Mouse (Mus musculus) heart, adult 9 months (tissue): Measurements from ENCODE around the gene Ktn1.
A peak's percentile ranks its signal among the peaks of the same experiment; 100 is the strongest.

ENCODE experiments used
- DNase-seq, 2 experiments: peaks; one replicate each; pipeline ENCODE4 v3.0.0; 2022; ENCODE audit warnings: low spot score in 2 of 2

Ktn1 gene

DNA sequence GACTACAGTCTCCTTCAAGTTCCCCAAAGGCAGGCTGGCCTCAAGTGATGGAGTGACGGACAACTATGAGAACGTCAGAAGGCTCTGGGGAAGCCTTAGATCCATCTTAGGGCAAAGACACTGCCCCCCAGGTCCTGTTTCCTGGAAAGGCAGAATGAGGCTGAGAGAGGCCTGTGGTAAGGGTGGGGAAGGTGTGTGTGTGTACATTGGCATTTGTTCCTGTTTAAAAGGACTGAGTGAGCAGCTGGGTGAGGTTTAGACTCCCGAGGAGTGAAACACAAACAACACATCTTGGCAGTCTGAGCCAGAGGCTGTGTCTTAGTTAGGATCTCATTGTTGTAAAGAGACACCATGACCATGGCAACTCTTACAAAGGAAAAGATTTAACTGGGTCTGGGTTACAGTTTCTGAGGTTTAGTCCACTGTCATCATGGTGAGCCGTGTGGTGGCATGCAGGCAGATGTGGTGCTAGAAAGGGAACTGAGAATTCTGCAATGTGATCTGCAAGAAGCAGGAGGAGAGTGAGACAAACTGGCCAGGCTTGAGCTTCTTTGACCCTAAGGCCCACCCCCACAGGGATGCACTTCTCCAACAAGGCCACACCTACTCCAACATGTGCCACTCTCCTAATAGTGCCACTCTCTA lies 106.1 kb downstream of the Ktn1 start:
- DNase-seq = no peak

DNA sequence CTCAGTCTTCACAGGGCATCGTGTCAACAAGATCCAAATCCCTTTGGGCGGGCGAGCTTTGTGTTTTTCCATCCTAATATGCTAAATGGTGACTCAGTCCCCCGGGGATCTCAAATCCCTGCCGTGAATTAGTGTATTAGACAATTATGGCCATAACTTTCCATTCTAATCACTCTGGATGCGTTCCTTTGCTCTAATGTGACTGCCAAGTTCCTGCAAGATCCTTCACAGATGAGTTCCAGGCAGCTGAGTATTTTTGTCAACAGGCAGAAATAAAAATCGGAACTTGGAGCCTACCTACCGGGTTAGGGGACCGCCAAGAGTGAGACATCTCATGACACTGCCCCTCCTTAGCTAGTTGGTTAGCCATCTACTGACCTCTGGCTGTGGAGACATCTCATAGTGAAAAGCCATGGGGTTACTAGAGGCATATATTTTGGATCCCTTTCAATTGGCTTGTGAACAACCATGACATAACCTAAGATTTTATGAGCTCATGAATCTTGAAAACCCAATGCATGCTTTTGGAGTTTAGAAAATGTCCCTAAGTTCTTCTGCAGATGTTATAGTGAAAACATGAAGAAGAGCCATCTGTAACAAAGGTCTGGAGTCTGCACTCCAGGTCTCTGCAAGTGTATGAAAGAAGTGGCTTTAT lies 108.3 kb downstream of the Ktn1 start:
- DNase-seq = peak; percentile 56 to 69

- DNase-seq = no peak
These were observed 116.9 kb downstream of the Ktn1 start for GRCm38 (mm10) chr14:47765192-47765591.

GRCm38 (mm10) chr14:47765796-47766195 lies 117.5 kb downstream of the Ktn1 start:
- no peak for DNase-seq

DNA sequence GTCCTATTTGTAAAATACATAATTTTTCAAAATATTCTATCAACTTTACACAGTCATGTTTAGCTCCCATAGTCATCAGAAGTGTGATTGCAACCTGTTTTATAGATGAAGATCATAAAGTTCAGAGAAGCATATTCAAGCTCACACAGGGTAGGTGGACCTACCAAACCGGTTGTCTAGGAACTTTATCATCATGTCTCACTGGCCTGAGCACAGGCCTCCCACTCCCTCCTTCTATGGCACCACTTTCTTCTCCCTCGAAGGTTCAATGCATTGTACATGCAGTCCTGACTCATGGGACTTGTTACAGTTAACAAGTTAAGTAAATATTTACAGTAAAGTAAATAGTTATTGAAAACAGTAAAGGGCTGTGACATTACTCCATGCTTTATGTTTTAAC lies 118.1 kb downstream of the Ktn1 start:
- DNase-seq = no peak

- no peak for DNase-seq
These were observed 123.2 kb downstream of the Ktn1 start for GRCm38 (mm10) chr14:47771496-47771895.

DNA sequence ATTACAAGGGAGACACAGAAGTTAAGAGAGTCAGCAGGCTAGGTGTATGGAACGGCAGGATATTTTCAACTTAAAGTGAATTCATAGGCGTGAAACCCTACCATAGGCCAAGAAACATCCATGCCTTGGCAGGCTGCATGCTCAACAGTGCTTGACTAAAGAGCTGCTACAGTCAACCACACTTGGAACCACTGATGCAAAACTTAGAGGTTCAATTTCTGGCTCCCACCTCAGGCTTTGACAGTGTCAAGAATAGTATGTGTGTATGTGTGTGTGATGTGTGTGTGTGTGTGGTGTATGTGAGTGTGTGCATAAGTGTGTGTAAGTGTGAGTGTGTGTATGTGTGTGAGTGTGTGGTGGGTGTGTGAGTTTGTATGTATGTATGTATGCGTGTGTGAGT lies 127.3 kb downstream of the Ktn1 start:
- no peak for DNase-seq

DNA sequence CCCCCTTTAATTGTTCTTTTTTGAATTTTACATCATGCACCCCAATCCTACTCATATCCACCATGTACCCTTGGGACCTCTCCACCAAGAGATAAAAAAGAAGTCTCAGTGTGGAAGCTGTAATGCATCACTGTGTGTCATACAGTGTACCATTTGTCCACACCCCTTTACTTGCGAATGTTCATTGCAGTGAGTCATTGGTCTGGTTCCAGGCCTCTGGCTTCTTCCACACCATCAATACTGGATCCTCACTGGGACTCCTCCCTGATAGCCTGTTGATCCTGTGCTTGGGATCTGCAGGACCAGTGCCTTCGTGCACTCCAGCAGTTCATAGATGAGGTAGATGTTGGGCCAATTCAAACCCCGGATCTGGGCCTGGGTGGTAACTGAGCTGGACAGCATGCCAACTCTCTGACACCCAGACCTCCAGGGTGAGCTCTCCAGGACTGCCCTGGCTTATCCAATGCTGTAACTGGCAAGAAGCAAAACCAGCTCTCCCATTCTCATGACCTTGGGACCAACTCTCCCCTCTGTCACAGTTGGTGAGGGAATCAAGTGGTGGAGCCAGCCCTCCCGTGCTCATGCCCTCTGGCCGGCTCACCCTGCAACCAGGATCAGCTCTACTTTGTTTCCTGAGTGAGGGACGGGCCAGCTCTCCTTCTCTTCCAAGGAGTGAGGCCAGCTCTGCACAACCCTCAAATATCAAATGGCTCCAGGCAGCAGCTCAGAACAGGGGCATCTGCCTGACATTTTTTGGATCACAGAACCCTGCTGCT lies 128.2 kb downstream of the Ktn1 start:
- no peak for DNase-seq

DNA sequence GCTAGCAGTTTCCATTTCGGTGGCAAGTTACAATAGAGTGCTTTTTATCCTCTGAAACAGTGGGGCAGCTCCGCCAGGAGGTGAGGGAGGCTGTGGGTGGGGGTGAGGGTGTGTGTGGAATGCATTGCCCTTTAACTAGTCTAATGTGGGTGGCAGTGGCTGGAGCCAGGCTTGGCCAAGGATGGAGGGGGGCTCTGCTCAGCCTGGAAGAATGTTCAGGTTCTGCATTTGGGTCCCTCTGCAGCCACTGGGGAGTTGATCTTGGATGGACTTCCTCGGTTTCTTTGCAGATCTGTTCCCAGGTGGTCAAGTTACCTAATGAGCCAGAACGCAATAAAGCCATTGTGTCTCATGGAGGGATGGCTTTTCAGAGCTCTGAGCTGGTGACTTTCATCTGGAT lies 137.9 kb downstream of the Ktn1 start:
- DNase-seq = no peak
